Mouse (Mus musculus) CD4-positive helper T cell, adult 2 months (primary cell): ENCODE data around the gene Sf3b2.

ENCODE experiments used
- DNase-seq: peaks from one replicate; pipeline ENCODE4 v3.0.0-alpha.2; 2012; ENCODE audit warnings: low read depth, missing footprints, low spot score

Sf3b2 gene

GRCm38 (mm10) chr19:5294972-5295735 is at the start of gene Sf3b2:
Gene Sf3b2 (minus strand): TSS chr19:5295455.
- DNase-seq = peak; percentile 99

GRCm38 (mm10) chr19:5341360-5341759 is 46.1 kb upstream of the Sf3b2 start:
- no peak for DNase-seq

GRCm38 (mm10) chr19:5337975-5338374 is 42.7 kb upstream of the Sf3b2 start:
- peak; percentile 74 for DNase-seq

GRCm38 (mm10) chr19:5335441-5335840 is 40.2 kb upstream of the Sf3b2 start, which contains the start of gene Catsper1:
Gene Catsper1 (plus strand): TSS chr19:5335741.
- DNase-seq = no peak

- no peak for DNase-seq
These were observed 39.5 kb upstream of the Sf3b2 start for GRCm38 (mm10) chr19:5334741-5335140.

GRCm38 (mm10) chr19:5327970-5328369 is 32.7 kb upstream of the Sf3b2 start:
- DNase-seq = no peak

- DNase-seq = peak; percentile 65
These were observed 28.5 kb upstream of the Sf3b2 start for GRCm38 (mm10) chr19:5323801-5324200.

- no peak for DNase-seq
These were observed 17.9 kb upstream of the Sf3b2 start for GRCm38 (mm10) chr19:5313189-5313588.

- DNase-seq = peak; percentile 51
These were observed 13.8 kb upstream of the Sf3b2 start for GRCm38 (mm10) chr19:5309025-5309424.

GRCm38 (mm10) chr19:5306968-5307734 is 11.9 kb upstream of the Sf3b2 start:
- peak; percentile 54 for DNase-seq

GRCm38 (mm10) chr19:5306279-5306678 is 11.0 kb upstream of the Sf3b2 start:
- DNase-seq = no peak

GRCm38 (mm10) chr19:5302455-5302854 is 7.2 kb upstream of the Sf3b2 start:
- DNase-seq = peak; percentile 70

- no peak for DNase-seq
These were observed 5.3 kb upstream of the Sf3b2 start for GRCm38 (mm10) chr19:5300588-5300987.

- no peak for DNase-seq
These were observed 2.9 kb upstream of the Sf3b2 start, which contains the start of gene Gal3st3 for GRCm38 (mm10) chr19:5297903-5298800. Gene Gal3st3 (plus strand): TSS chr19:5298331.

GRCm38 (mm10) chr19:5296630-5297029 is 1.4 kb upstream of the Sf3b2 start:
- DNase-seq = no peak

GRCm38 (mm10) chr19:5295736-5296075 is 451 bp upstream of the Sf3b2 start:
- DNase-seq = no peak

GRCm38 (mm10) chr19:5278381-5278780 is 16.9 kb downstream of the Sf3b2 start:
- DNase-seq = no peak

GRCm38 (mm10) chr19:5277140-5277539 is 18.1 kb downstream of the Sf3b2 start:
- peak; percentile 44 for DNase-seq

GRCm38 (mm10) chr19:5276531-5276930 is 18.7 kb downstream of the Sf3b2 start:
- DNase-seq = peak; percentile 16

GRCm38 (mm10) chr19:5275736-5276135 is 19.5 kb downstream of the Sf3b2 start:
- peak; percentile 12 for DNase-seq

- no peak for DNase-seq
These were observed 20.6 kb downstream of the Sf3b2 start for GRCm38 (mm10) chr19:5274641-5275040.

GRCm38 (mm10) chr19:5273916-5274315 is 21.3 kb downstream of the Sf3b2 start:
- no peak for DNase-seq
